Mouse (Mus musculus): ENCODE data around the gene Pgp.

DNA sequence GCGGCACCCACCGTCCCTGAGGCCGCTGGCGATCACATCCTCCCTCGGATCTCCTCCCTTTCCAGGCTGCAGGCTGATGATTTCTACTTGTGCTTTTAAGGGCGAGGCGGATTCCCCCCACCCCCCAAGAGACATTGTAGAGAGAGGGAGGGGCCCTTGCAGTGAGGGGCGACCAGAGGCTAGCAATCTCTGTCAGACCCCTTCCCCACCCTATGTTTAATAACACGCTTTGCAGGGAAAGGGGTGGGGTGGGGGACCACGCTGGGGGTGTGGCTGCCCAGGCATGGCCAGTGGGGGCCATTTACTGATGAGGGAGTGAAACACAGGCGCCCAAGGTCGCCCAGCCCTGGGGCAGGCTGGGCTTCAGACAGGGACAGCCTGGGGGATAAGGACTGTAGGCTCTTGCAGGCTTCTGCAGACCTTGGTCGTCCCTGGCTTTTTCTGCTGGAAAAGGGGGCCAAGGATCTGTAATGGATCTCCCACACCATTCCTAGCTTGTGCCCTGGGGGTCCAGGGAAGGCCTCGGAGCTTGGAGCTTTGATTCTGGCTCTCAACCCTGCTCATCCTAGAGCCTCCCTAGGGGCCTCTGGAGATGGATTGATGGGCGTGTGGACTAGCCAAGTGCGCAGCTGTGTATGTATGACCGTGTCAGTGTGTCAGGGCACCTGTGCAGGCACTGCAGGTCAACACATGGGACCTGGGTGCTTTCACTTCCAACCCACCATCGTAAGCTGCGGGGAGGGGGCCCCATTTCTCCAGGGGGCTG lies 19.3 kb downstream of the Pgp start:
- TF ChIP-seq POLR2A (IDR thresholded peaks at IDR 0.05; ENCODE audit: extremely low read depth, insufficient read depth, low read length), result no peak
- no peak for TF ChIP-seq CTCF (IDR thresholded peaks at IDR 0.05; ENCODE audit: extremely low read depth, insufficient read depth, low read length)

Measured in cortical plate, adult 2 months (tissue).